Mouse (Mus musculus) erythroblast, embryonic 14.5 days (primary cell): ENCODE data around the gene Akt3.

Experiments
- GATA1 ChIP-seq: IDR thresholded peaks from 2 replicates; pipeline ENCODE4 v1.6.1; 2012; ENCODE audit warnings: low read length, inconsistent platforms, mixed read lengths
- TAL1 ChIP-seq: IDR thresholded peaks from 3 replicates; pipeline ENCODE4 v1.6.1; 2012; ENCODE audit warnings: low read length, inconsistent platforms, mixed read lengths

DNA sequence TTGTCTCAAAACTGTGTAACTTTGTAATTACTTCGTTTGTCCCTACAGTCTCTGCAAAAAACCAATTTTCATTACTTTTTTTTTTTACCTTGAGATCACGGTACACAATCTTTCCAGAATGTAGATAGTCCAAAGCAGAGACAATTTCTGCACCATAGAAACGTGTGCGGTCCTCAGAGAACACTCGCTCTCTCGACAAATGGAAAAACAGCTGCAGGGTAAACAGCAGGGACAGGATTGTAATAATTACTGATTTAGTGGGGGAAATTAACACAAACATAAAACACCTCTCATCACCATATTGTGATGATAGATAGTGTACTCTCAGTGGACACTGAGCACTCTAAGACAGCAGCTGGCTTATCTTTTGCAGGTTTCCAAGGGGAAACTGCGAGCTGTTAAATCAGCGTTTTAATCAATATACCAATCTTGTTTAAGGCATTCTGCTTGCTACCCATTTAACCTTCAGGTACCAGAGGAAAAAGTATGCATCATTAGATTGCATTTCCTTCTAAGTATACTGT is 190.8 kb downstream of the Akt3 start:
- TF ChIP-seq GATA1 (no peak), TAL1 (no peak)
